Mouse (Mus musculus) hindbrain, embryonic 13.5 days (tissue): ENCODE measurements at regions not wholly inside any gene's neighbourhood (a gene's known extent, or its start where the extent isn't known, plus 50 kb on each side); places are given as distances from the start of the nearest gene placed in this dataset.

Experiments
- ATAC-seq: fragments of 200-750 bp; cut with Nextera tagmentation; 2 replicates; pipeline ENCODE4 v1.8.0; 2017; ENCODE audit warnings: moderate TSS enrichment; ENCODE audit not compliant: low FRiP score
- H3K27ac ChIP-seq: fragments of 300-500 bp; sonication (generic); 2 replicates; pipeline ENCODE4 v1.5.1; 2015; ENCODE audit warnings: inconsistent platforms, mild to moderate bottlenecking, moderate library complexity
- H3K27me3 ChIP-seq: fragments of 300-500 bp; sonication (generic); 2 replicates; pipeline ENCODE4 v1.6.1; 2015; ENCODE audit warnings: mild to moderate bottlenecking, inconsistent platforms
- H3K36me3 ChIP-seq: fragments of 300-500 bp; sonication (generic); 2 replicates; pipeline ENCODE4 v1.6.1; 2015; ENCODE audit warnings: mild to moderate bottlenecking, inconsistent platforms
- H3K4me1 ChIP-seq: fragments of 300-500 bp; sonication (generic); replicated peaks from 2 replicates; pipeline ENCODE4 v1.6.1; 2015; ENCODE audit warnings: inconsistent platforms
- H3K4me2 ChIP-seq: fragments of 300-500 bp; sonication (generic); 2 replicates; pipeline ENCODE4 v1.6.1; 2015; ENCODE audit warnings: inconsistent platforms, mild to moderate bottlenecking, moderate library complexity
- H3K4me3 ChIP-seq: fragments of 300-500 bp; sonication (generic); 2 replicates; pipeline ENCODE4 v1.5.1; 2015; ENCODE audit warnings: mild to moderate bottlenecking, inconsistent platforms
- H3K9ac ChIP-seq: fragments of 300-500 bp; sonication (generic); 2 replicates; pipeline ENCODE4 v1.6.1; 2015; ENCODE audit warnings: mild to moderate bottlenecking, inconsistent platforms
- H3K9me3 ChIP-seq: fragments of 300-500 bp; sonication (generic); 2 replicates; pipeline ENCODE4 v1.6.1; 2016; ENCODE audit warnings: inconsistent platforms
- WGBS: fragments of 180-500 bp; shearing (Covaris S2); methylation state at CpG from one replicate; pipeline ENCODE4 v1.1.7; 2015; 5-methylcytosine and 5-hydroxymethylcytosine counted together

- 46% methylated on average over 9 of the region's 9 CpGs for WGBS
- Histone ChIP-seq H3K36me3 (no peaks in the 10 kb centered on the region), H3K4me2 (peak overlapping the region; percentile 10; the same call in 1 of the 2 replicates), H3K27ac (no peak overlapping the region), H3K4me3 (no peak overlapping the region), H3K27me3 (no peaks in the 10 kb centered on the region), H3K9me3 (no peaks in the 10 kb centered on the region), H3K9ac (no peak overlapping the region), H3K4me1 (no peaks in the 10 kb centered on the region)
- ATAC-seq = peak; percentile 68
These were observed 760.6 kb upstream of the Epha5 start for GRCm38 (mm10) chr5:85177787-85178186.

- Histone ChIP-seq H3K27me3 (no peaks in the 10 kb centered on the region), H3K4me1 (no peaks in the 10 kb centered on the region), H3K4me3 (no peak overlapping the region), H3K27ac (no peak overlapping the region), H3K4me2 (no peak overlapping the region), H3K9me3 (no peaks in the 10 kb centered on the region), H3K36me3 (no peaks in the 10 kb centered on the region), H3K9ac (no peak overlapping the region)
- ATAC-seq = no peak
- WGBS = 93% methylated on average over 1 of the region's 1 CpGs
These were observed 756.7 kb upstream of the Epha5 start for GRCm38 (mm10) chr5:85173899-85174298.

- Histone ChIP-seq H3K4me3 (no peak overlapping the region), H3K36me3 (no peaks in the 10 kb centered on the region), H3K9ac (no peak overlapping the region), H3K9me3 (no peaks in the 10 kb centered on the region), H3K27ac (no peak overlapping the region), H3K4me2 (no peak overlapping the region), H3K27me3 (no peaks in the 10 kb centered on the region), H3K4me1 (no peaks in the 10 kb centered on the region)
- 24% methylated on average over 1 of the region's 1 CpGs for WGBS
- ATAC-seq = no peak
These were observed 738.7 kb upstream of the Epha5 start for GRCm38 (mm10) chr5:85155858-85156257.

- Histone ChIP-seq H3K9me3 (no peaks in the 10 kb centered on the region), H3K4me1 (no peaks in the 10 kb centered on the region), H3K36me3 (no peaks in the 10 kb centered on the region), H3K4me2 (no peak overlapping the region), H3K4me3 (no peak overlapping the region), H3K27ac (no peak overlapping the region), H3K27me3 (no peaks in the 10 kb centered on the region), H3K9ac (no peak overlapping the region)
- ATAC-seq = no peak
- WGBS = 87% methylated on average over 1 of the region's 1 CpGs
These were observed 738.0 kb upstream of the Epha5 start for GRCm38 (mm10) chr5:85155213-85155612.
